Mouse (Mus musculus): Measurements from ENCODE around the gene Zbtb32. TPM values are rescaled to one million over a fixed set of nuclear protein-coding genes. Genes with fewer than 3 reads are reported as not detected.

Gene Zbtb32
- polyA plus RNA-seq (2012; rRNA removed) = 5.1 and 5.7 TPM in 2 replicates

DNA sequence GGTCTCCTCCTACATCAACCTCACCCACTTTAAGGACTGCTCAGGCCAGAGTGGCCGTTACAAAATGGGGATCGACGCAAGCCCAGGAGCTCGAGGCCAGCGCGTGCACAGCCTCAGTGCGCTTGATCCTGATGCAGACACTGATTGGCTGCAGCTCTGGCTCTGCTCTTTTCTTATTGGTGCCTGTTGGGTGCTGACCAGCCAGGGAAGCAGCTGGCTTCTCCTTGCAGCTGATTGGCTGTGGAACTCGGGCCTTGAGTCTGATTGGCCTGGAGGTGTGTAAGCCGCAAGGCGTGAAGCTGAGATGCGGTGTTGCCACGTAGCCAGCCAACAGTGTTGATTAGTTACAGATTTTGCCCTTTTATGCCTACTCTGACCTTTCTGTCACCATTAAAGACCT lies at the start of gene Zbtb32:
Zbtb32 (minus strand) TSS at position 124 of the 400 bp plus-strand sequence.
- 0 out of 2 replicates have a peak, but pooled peaks cover 4% of the 10 kb centered on the region for H3K4me1 ChIP-seq (ENCODE audit: control insufficient read depth, insufficient read depth, low read length)
- TF ChIP-seq CTCF (IDR thresholded peaks at IDR 0.05; ENCODE audit: insufficient read depth, low read length) = no peak
- no peak for TF ChIP-seq POLR2A (IDR thresholded peaks at IDR 0.05; ENCODE audit: borderline replicate concordance, extremely low read depth, low read depth, low read length)
- DNase-seq = no peak
- H3K4me3 ChIP-seq (replicated peaks; ENCODE audit: extremely low read depth, low read depth, low read length) = no peak within 1 kb of the TSS
- WGBS = 87% methylated on average over 12 of the region's 12 CpGs

DNA sequence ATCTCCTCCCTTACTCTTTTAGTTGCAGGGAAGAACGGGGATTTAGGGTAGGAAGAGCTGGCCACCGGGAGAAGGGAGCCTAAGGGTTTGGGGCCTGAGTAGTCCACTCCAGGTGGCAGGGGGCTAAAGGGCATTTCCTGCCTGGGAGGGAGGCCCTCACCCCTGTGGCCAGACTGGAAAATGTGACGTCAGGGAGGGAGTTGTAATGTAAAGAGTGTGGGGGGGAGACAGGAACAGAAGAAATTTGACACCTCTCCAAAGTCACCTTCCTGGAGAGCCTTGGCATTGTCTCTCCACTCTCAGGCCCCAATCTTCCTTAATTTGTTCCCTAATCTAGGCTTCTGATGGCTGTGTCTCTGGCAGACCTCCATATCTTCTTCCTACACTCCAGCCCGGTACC lies 40.4 kb upstream of the Zbtb32 start:
- DNase-seq = no peak
- no peak for TF ChIP-seq CTCF (IDR thresholded peaks at IDR 0.05; ENCODE audit: insufficient read depth, low read length)
- no peak for TF ChIP-seq POLR2A (IDR thresholded peaks at IDR 0.05; ENCODE audit: borderline replicate concordance, extremely low read depth, low read depth, low read length)
- Histone ChIP-seq H3K4me1 (ENCODE audit: control insufficient read depth, insufficient read depth, low read length) (no peaks in the 10 kb centered on the region), H3K4me3 (replicated peaks; ENCODE audit: extremely low read depth, low read depth, low read length) (no peak overlapping the region)
- WGBS = 9% methylated on average over 4 of the region's 4 CpGs

DNA sequence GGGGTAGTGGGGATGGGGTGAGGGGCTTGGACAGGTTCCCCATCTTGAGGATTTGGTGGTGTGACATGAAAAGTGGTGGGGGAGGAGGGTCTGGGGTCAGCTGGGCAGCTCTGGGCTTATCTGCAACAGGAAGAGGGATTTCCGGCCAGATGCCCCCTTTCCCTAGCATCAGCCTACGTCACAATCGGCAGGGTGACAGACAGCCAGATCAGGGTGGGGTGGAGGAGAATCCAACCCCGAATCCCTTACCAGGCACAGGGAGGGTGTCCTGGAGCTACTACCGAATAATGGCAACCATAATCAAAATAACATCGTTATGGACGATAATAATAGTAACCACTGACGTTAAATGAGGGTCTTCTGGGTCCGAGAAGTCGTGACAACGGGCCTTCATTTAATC lies 37.7 kb upstream of the Zbtb32 start:
- Histone ChIP-seq H3K4me3 (replicated peaks; ENCODE audit: extremely low read depth, low read depth, low read length) (no peak overlapping the region), H3K4me1 (ENCODE audit: control insufficient read depth, insufficient read depth, low read length) (no peaks in the 10 kb centered on the region)
- TF ChIP-seq CTCF (IDR thresholded peaks at IDR 0.05; ENCODE audit: insufficient read depth, low read length) (no peak), POLR2A (IDR thresholded peaks at IDR 0.05; ENCODE audit: borderline replicate concordance, extremely low read depth, low read depth, low read length) (no peak)
- WGBS = 19% methylated on average over 11 of the region's 11 CpGs
- no peak for DNase-seq

DNA sequence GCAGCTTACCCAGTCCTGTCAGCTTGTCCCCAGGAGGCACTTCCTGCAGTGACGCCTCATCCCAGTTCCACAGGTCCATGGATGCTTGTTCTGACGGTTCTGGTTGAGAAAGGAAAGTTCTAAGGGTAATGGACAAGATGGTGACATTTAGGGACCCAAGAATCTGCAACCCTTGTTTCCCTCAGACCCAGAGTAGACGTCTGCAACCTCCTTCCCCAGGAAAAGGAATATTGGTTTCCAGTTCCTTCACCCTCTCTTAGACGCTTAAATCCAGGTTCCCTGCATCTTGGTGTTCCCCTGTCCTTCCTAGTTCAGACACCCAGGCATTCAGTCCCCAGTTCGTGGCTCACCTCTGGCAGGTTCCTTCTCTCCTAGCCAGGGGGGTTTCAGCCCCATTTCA lies 37.0 kb upstream of the Zbtb32 start, which contains the start of gene Etv2:
Etv2 (minus strand) TSS at position 101 of the 400 bp plus-strand sequence.
- WGBS = 3% methylated on average over 5 of the region's 5 CpGs
- DNase-seq = no peak
- H3K4me3 ChIP-seq (replicated peaks; ENCODE audit: extremely low read depth, low read depth, low read length) = no peak within 1 kb of the TSS
- TF ChIP-seq CTCF (IDR thresholded peaks at IDR 0.05; ENCODE audit: insufficient read depth, low read length) = no peak
- TF ChIP-seq POLR2A (IDR thresholded peaks at IDR 0.05; ENCODE audit: borderline replicate concordance, extremely low read depth, low read depth, low read length) = no peak
- no peaks in the 10 kb centered on the region for H3K4me1 ChIP-seq (ENCODE audit: control insufficient read depth, insufficient read depth, low read length)

DNA sequence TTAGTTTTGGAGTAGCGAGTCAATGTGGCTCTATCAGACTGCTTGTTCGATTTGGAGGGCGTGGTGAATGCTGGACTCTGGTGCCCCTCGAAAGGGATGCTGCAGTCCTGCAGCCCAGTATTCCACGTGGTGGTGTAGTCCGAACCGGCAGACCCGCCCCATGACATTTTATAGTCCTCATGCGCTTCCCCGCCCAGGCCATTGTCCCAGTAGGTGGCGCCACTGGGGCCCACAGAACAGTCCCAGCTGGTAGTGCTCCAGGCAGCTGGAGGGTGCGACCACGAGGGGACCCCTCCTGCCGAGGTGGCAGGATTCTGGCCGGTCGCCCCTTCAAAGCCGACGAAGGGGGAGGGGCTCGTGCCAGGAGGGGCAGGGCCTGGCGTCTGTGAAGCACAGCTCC lies 35.9 kb upstream of the Zbtb32 start:
- no peaks in the 10 kb centered on the region for H3K4me1 ChIP-seq (ENCODE audit: control insufficient read depth, insufficient read depth, low read length)
- no peak for TF ChIP-seq POLR2A (IDR thresholded peaks at IDR 0.05; ENCODE audit: borderline replicate concordance, extremely low read depth, low read depth, low read length)
- 0 out of 2 replicates have a peak, but pooled peaks have one; percentile 14 for TF ChIP-seq CTCF (IDR thresholded peaks at IDR 0.05; ENCODE audit: insufficient read depth, low read length)
- no peak overlapping the region for H3K4me3 ChIP-seq (replicated peaks; ENCODE audit: extremely low read depth, low read depth, low read length)
- WGBS = 2% methylated on average over 20 of the region's 20 CpGs
- DNase-seq = peak; percentile 25

DNA sequence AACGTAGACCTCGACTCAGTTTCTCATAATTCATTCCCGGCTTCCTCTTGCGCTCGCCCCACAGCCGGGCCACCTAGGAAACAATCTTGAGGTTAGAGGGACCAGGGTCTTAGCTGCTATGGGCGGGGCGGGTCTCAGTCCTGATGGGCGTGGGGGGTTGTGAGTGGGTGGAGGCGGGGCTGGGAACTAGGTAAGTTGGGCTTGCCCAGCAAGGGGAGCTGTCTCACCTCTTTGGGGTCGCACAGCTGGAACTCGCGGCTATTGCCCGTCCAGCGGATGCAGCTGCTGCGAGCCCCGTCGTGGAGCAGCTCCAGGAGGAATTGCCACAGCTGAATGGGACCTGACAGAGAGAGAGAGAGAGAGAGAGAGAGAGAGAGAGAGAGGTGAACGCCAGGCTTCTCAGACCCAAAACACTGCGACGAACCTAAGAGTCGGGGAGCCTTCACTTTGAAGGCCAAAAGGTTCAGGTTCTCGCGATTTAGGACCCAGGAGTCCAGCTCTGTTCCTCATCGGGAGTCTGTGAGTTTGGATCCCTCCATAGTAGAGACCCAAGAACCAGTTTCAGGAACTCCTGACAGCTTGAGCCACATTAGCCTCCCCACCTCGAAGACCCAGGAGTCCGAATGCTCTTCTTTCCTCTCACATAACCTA lies 35.2 kb upstream of the Zbtb32 start:
- Histone ChIP-seq H3K4me3 (replicated peaks; ENCODE audit: extremely low read depth, low read depth, low read length) (no peak overlapping the region), H3K4me1 (ENCODE audit: control insufficient read depth, insufficient read depth, low read length) (no peaks in the 10 kb centered on the region)
- TF ChIP-seq POLR2A (IDR thresholded peaks at IDR 0.05; ENCODE audit: borderline replicate concordance, extremely low read depth, low read depth, low read length) = no peak
- no peak for TF ChIP-seq CTCF (IDR thresholded peaks at IDR 0.05; ENCODE audit: insufficient read depth, low read length)
- no peak for DNase-seq
- 4% methylated on average over 27 of the region's 27 CpGs for WGBS

DNA sequence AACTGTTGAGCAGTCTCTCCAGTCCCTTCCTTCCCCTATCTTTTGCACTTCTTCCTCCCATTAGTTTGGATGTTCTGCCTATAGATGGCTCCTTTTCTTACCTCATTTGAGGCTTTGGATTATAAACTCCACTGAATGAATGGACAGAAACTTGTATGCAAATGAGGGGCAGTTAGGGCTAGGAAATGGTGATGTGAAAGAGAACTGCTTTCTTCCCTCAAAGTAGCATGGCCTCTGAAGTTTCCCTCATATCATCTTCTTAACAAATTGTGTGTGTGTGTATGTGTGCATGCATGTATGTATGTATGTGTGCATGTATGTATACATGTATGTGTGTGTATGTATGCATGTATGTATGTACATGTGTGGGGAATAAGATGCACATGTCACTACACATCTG lies 30.3 kb upstream of the Zbtb32 start:
- no peak for TF ChIP-seq POLR2A (IDR thresholded peaks at IDR 0.05; ENCODE audit: borderline replicate concordance, extremely low read depth, low read depth, low read length)
- no peak for TF ChIP-seq CTCF (IDR thresholded peaks at IDR 0.05; ENCODE audit: insufficient read depth, low read length)
- peaks cover 5% of the 10 kb centered on the region; the same call in 1 of the 2 replicates for H3K4me1 ChIP-seq (ENCODE audit: control insufficient read depth, insufficient read depth, low read length)
- H3K4me3 ChIP-seq (replicated peaks; ENCODE audit: extremely low read depth, low read depth, low read length) = no peak overlapping the region
- no peak for DNase-seq

DNA sequence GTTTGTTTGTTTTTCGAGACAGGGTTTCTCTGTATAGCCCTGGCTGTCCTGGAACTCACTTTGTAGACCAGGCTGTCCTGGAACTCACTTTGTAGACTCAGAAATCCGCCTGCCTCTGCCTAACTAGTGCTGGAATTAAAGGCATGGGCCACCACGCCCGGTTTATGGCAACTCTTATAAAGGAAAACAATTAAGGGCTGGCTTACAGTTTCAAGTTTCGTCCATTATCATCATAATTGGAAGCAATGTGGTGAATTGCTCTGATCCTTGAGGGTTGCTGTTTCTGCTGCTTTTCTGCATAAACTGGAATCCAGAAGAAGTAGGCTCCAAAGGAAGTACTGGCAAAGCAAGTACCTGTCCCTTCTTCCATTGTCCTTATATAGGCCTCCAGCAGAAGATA lies 27.9 kb upstream of the Zbtb32 start:
- no peak for TF ChIP-seq CTCF (IDR thresholded peaks at IDR 0.05; ENCODE audit: insufficient read depth, low read length)
- no peak for TF ChIP-seq POLR2A (IDR thresholded peaks at IDR 0.05; ENCODE audit: borderline replicate concordance, extremely low read depth, low read depth, low read length)
- H3K4me3 ChIP-seq (replicated peaks; ENCODE audit: extremely low read depth, low read depth, low read length) = no peak overlapping the region
- WGBS = 78% methylated on average over 5 of the region's 5 CpGs
- peaks cover 5% of the 10 kb centered on the region; the same call in 1 of the 2 replicates for H3K4me1 ChIP-seq (ENCODE audit: control insufficient read depth, insufficient read depth, low read length)
- no peak for DNase-seq

DNA sequence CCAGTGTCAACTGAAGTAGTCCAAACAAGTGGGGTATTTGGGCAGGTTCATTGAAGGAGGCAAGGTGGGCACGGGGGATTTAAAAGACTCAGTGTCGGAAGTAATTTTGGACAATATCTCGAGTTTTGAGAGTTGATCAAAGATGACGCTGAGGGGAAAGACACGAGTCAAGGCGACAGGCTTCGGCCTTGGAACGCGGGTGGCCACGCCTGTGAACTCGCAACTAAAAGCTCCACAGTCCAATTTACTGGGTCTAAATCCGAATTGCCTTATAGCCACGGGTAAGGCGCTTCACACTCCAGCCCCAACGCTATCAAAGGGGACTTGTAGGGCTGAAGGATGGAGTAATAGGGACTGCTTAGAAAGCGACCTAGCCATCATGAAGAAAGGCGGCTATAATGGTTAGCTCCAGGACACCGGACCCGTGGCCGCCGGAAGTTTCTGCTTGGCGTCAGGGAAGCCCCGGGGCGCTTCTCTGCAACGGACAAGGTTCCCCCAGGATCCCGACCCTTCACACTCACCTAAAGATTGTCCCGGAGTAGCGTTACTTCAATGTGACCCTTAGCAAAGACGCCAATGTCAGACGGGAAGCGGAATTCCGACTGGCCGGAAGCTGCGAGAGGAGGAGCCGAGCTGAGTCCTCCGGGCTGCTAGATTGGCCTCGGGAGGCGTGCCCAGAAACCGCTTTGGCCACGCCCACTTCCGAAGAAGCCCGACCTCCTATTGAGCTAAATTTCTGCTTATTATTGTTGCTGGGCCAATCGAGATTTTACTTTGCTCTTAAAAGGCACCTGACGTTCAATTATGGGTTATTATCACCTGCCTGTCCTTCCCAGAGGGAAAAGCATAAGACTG lies 27.0 kb upstream of the Zbtb32 start, which contains the start of gene Cox6b1:
Cox6b1 (minus strand) TSS at position 622 of the 855 bp plus-strand sequence.
- WGBS = 2% methylated on average over 44 of the region's 44 CpGs
- DNase-seq = peak; percentile 77
- Histone ChIP-seq H3K4me1 (ENCODE audit: control insufficient read depth, insufficient read depth, low read length) (peaks cover 5% of the 10 kb centered on the region; the same call in 1 of the 2 replicates), H3K4me3 (replicated peaks; ENCODE audit: extremely low read depth, low read depth, low read length) (peak within 1 kb of the TSS; percentile 89)
- TF ChIP-seq CTCF (IDR thresholded peaks at IDR 0.05; ENCODE audit: insufficient read depth, low read length) (no peak), POLR2A (IDR thresholded peaks at IDR 0.05; ENCODE audit: borderline replicate concordance, extremely low read depth, low read depth, low read length) (no peak)

All from lung, adult 2 months (tissue).